Mouse (Mus musculus): ENCODE data around the gene Slc35a3. TPM values are rescaled to one million over a fixed set of nuclear protein-coding genes. Genes with fewer than 3 reads are reported as not detected.
"Not testable (repeated sequence)": the region's sequence is repeated elsewhere in the genome, so short reads cannot be mapped to it uniquely, and the experiment has no call there.

The Slc35a3 gene
- 7.9 and 10.3 TPM in 2 replicates for polyA plus RNA-seq (2015; fragmentation: Nextera tagmentation; extraction: Ambion mirVana)

GRCm38 (mm10) chr3:116712436-116712881 is at the start of gene Slc35a3:
Gene Slc35a3 (minus strand): TSS chr3:116712831.
- Histone ChIP-seq H3K9me3 (replicated peaks) (no peaks in the 10 kb centered on the region), H3K27me3 (no peaks in the 10 kb centered on the region), H3K4me2 (peak within 1 kb of the TSS; percentile 80), H3K4me1 (replicated peaks) (peaks cover 38% of the 10 kb centered on the region), H3K36me3 (no peaks in the 10 kb centered on the region), H3K9ac (peak within 1 kb of the TSS; percentile 98), H3K27ac (peak within 1 kb of the TSS; percentile 90), H3K4me3 (replicated peaks) (peak within 1 kb of the TSS; percentile 98)
- ATAC-seq (ENCODE audit: low read depth): 0 out of 2 replicates have a peak, but pooled peaks have one; percentile 4
- DNase-seq: no peak
- 3% methylated on average over 8 of the region's 8 CpGs for WGBS (ENCODE audit: insufficient replicate concordance)

- Histone ChIP-seq H3K9me3 (replicated peaks) (no peaks in the 10 kb centered on the region), H3K4me3 (replicated peaks) (no peak overlapping the region), H3K27ac (no peak overlapping the region), H3K27me3 (no peaks in the 10 kb centered on the region), H3K4me1 (replicated peaks) (no peaks in the 10 kb centered on the region), H3K36me3 (peaks cover 21% of the 10 kb centered on the region), H3K9ac (no peak overlapping the region), H3K4me2 (no peak overlapping the region)
- ATAC-seq (ENCODE audit: low read depth) (no peak), DNase-seq (no peak)
- 86% methylated on average over 8 of the region's 8 CpGs for WGBS (ENCODE audit: insufficient replicate concordance)
These were observed 40.2 kb upstream of the Slc35a3 start for GRCm38 (mm10) chr3:116752818-116753217.

GRCm38 (mm10) chr3:116751191-116751860 is 38.7 kb upstream of the Slc35a3 start:
- Histone ChIP-seq H3K4me1 (replicated peaks) (no peaks in the 10 kb centered on the region), H3K9ac (no peak overlapping the region), H3K4me2 (no peak overlapping the region), H3K4me3 (replicated peaks) (no peak overlapping the region), H3K27ac (no peak overlapping the region), H3K9me3 (replicated peaks) (no peaks in the 10 kb centered on the region), H3K27me3 (no peaks in the 10 kb centered on the region), H3K36me3 (peaks cover 12% of the 10 kb centered on the region)
- ATAC-seq (ENCODE audit: low read depth) (peak; percentile 74), DNase-seq (peak; percentile 50)
- WGBS (ENCODE audit: insufficient replicate concordance): 67% methylated on average over 4 of the region's 4 CpGs

- Histone ChIP-seq H3K4me1 (replicated peaks) (no peaks in the 10 kb centered on the region), H3K27me3 (no peaks in the 10 kb centered on the region), H3K36me3 (peaks cover 18% of the 10 kb centered on the region), H3K27ac (no peak overlapping the region), H3K9me3 (replicated peaks) (no peaks in the 10 kb centered on the region), H3K4me3 (replicated peaks) (no peak overlapping the region), H3K4me2 (no peak overlapping the region), H3K9ac (no peak overlapping the region)
- WGBS (ENCODE audit: insufficient replicate concordance): 55% methylated on average over 8 of the region's 8 CpGs
- ATAC-seq (ENCODE audit: low read depth) (peak; percentile 13; the same call in 1 of the 2 replicates), DNase-seq (peak; percentile 28)
These were observed 36.0 kb upstream of the Slc35a3 start for GRCm38 (mm10) chr3:116748391-116749170.

GRCm38 (mm10) chr3:116747648-116748047 is 35.0 kb upstream of the Slc35a3 start:
- not testable (repeated sequence) for H3K27me3 ChIP-seq; DNase-seq; H3K27ac ChIP-seq; H3K9ac ChIP-seq; H3K9me3 ChIP-seq (replicated peaks); H3K4me1 ChIP-seq (replicated peaks); H3K4me3 ChIP-seq (replicated peaks); ATAC-seq (ENCODE audit: low read depth); H3K4me2 ChIP-seq
- H3K36me3 ChIP-seq: peaks cover 18% of the 10 kb centered on the region
- 76% methylated on average over 7 of the region's 7 CpGs for WGBS (ENCODE audit: insufficient replicate concordance)

GRCm38 (mm10) chr3:116740963-116741362 is 28.3 kb upstream of the Slc35a3 start:
- no peaks in the 10 kb centered on the region for H3K9me3 ChIP-seq (replicated peaks)
- H3K4me1 ChIP-seq (replicated peaks): no peaks in the 10 kb centered on the region
- no peak overlapping the region for H3K9ac ChIP-seq
- no peak overlapping the region for H3K4me3 ChIP-seq (replicated peaks)
- ATAC-seq (ENCODE audit: low read depth) (no peak), DNase-seq (no peak)
- 68% methylated on average over 9 of the region's 9 CpGs for WGBS (ENCODE audit: insufficient replicate concordance)
- no peak overlapping the region for H3K4me2 ChIP-seq
- H3K36me3 ChIP-seq: peaks cover 6% of the 10 kb centered on the region; the same call in 1 of the 2 replicates
- H3K27me3 ChIP-seq: no peaks in the 10 kb centered on the region
- H3K27ac ChIP-seq: no peak overlapping the region

GRCm38 (mm10) chr3:116740106-116740505 is 27.5 kb upstream of the Slc35a3 start:
- whole genome bisulfite sequencing (ENCODE audit: insufficient replicate concordance): 59% methylated on average over 5 of the region's 5 CpGs
- no peak for DNase-seq
- no peaks in the 10 kb centered on the region for H3K4me1 ChIP-seq (replicated peaks)
- no peak overlapping the region for H3K4me3 ChIP-seq (replicated peaks)
- H3K27me3 ChIP-seq: no peaks in the 10 kb centered on the region
- peaks cover 6% of the 10 kb centered on the region; the same call in 1 of the 2 replicates for H3K36me3 ChIP-seq
- no peak overlapping the region for H3K4me2 ChIP-seq
- no peak for ATAC-seq (ENCODE audit: low read depth)
- H3K9me3 ChIP-seq (replicated peaks): no peaks in the 10 kb centered on the region
- no peak overlapping the region for H3K27ac ChIP-seq
- H3K9ac ChIP-seq: no peak overlapping the region

GRCm38 (mm10) chr3:116737326-116737731 is 24.7 kb upstream of the Slc35a3 start:
- no peaks in the 10 kb centered on the region for H3K27me3 ChIP-seq
- WGBS (ENCODE audit: insufficient replicate concordance): 54% methylated on average over 8 of the region's 8 CpGs
- no peak for DNase-seq
- H3K4me3 ChIP-seq (replicated peaks): no peak overlapping the region
- ATAC-seq (ENCODE audit: low read depth): peak; percentile 62; the same call in 1 of the 2 replicates
- no peaks in the 10 kb centered on the region for H3K36me3 ChIP-seq
- no peak overlapping the region for H3K27ac ChIP-seq
- H3K4me2 ChIP-seq: no peak overlapping the region
- H3K4me1 ChIP-seq (replicated peaks): no peaks in the 10 kb centered on the region
- no peaks in the 10 kb centered on the region for H3K9me3 ChIP-seq (replicated peaks)
- no peak overlapping the region for H3K9ac ChIP-seq

GRCm38 (mm10) chr3:116729483-116730174 is 17.0 kb upstream of the Slc35a3 start:
- H3K9me3 ChIP-seq (replicated peaks): no peaks in the 10 kb centered on the region
- no peaks in the 10 kb centered on the region for H3K36me3 ChIP-seq
- WGBS (ENCODE audit: insufficient replicate concordance): 66% methylated on average over 2 of the region's 2 CpGs
- H3K27me3 ChIP-seq: no peaks in the 10 kb centered on the region
- no peak for DNase-seq
- ATAC-seq (ENCODE audit: low read depth): no peak
- no peak overlapping the region for H3K4me2 ChIP-seq
- H3K9ac ChIP-seq: no peak overlapping the region
- no peak overlapping the region for H3K4me3 ChIP-seq (replicated peaks)
- no peaks in the 10 kb centered on the region for H3K4me1 ChIP-seq (replicated peaks)
- no peak overlapping the region for H3K27ac ChIP-seq

GRCm38 (mm10) chr3:116726807-116727206 is 14.2 kb upstream of the Slc35a3 start:
- no peak for ATAC-seq (ENCODE audit: low read depth)
- no peak for DNase-seq
- H3K27ac ChIP-seq: no peak overlapping the region

More at GRCm38 (mm10) chr3:116726807-116727206, 14.2 kb upstream of the Slc35a3 start:
- H3K9ac ChIP-seq: no peak overlapping the region
- 43% methylated on average over 9 of the region's 9 CpGs for WGBS (ENCODE audit: insufficient replicate concordance)
- no peaks in the 10 kb centered on the region for H3K4me1 ChIP-seq (replicated peaks)
- H3K4me2 ChIP-seq: no peak overlapping the region
- no peak overlapping the region for H3K4me3 ChIP-seq (replicated peaks)
- H3K27me3 ChIP-seq: no peaks in the 10 kb centered on the region
- H3K36me3 ChIP-seq: no peaks in the 10 kb centered on the region
- H3K9me3 ChIP-seq (replicated peaks): no peaks in the 10 kb centered on the region

Data from liver, embryonic 13.5 days (tissue).